Mouse (Mus musculus) brain, embryonic 14.5 days (tissue): ENCODE results near the gene Rab43.

Source experiments
- CTCF ChIP-seq: fragments of 200-500 bp; IDR thresholded peaks from 2 replicates; pipeline ENCODE4 v1.5.1; 2012; ENCODE audit warnings: inconsistent platforms, mild to moderate bottlenecking, moderate library complexity, borderline replicate concordance; ENCODE audit not compliant: insufficient read depth, insufficient read length; ENCODE audit errors: extremely low read depth
- POLR2A ChIP-seq: fragments of 200-500 bp; IDR thresholded peaks from 2 replicates; pipeline ENCODE4 v1.6.1; 2012; ENCODE audit warnings: mild to moderate bottlenecking, inconsistent platforms, borderline replicate concordance; ENCODE audit not compliant: poor library complexity, insufficient read depth, insufficient read length, severe bottlenecking; ENCODE audit errors: extremely low read depth

- TF ChIP-seq POLR2A = no peak
- no peak for TF ChIP-seq CTCF
Measured at GRCm38 (mm10) chr6:87759850-87760249, 52.1 kb downstream of the Rab43 start.
